Mouse (Mus musculus) spleen, adult 18-20 months (tissue): Measurements from ENCODE around the gene Usp21.
A peak's percentile ranks its signal among the peaks of the same experiment; 100 is the strongest.

Experiments used
- DNase-seq, 2 experiments: peaks; one replicate each; pipeline ENCODE4 v3.0.0; 2022; ENCODE audit warnings: mixed read lengths in 2 of 2

Usp21 gene

GRCm38 (mm10) chr1:171283188-171284160, 4.3 kb downstream of the Usp21 start:
- DNase-seq, result no peak

- DNase-seq, result no peak
These were observed 5.5 kb downstream of the Usp21 start for GRCm38 (mm10) chr1:171282086-171282805.

DNA sequence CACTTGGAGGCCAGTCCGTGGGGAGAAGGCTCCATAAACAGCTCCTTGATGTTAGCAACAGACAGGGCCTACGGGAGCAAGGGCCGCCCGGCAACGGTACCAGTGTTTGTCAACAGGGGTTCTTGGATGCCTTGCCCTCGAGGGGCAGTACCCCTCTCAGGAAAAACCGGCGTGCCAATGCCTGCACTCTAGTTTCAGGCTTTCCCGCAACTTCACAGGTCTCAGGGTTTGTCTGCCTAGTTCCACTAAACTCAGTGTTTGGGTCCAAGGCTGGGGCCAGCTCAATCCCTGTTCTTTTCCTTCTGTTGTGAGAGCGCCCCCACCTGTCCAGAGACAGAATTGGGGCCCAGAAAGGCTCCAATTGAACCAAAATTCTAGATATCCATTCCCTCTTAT, 6.3 kb downstream of the Usp21 start:
- peak; percentile 44 to 74 for DNase-seq

DNA sequence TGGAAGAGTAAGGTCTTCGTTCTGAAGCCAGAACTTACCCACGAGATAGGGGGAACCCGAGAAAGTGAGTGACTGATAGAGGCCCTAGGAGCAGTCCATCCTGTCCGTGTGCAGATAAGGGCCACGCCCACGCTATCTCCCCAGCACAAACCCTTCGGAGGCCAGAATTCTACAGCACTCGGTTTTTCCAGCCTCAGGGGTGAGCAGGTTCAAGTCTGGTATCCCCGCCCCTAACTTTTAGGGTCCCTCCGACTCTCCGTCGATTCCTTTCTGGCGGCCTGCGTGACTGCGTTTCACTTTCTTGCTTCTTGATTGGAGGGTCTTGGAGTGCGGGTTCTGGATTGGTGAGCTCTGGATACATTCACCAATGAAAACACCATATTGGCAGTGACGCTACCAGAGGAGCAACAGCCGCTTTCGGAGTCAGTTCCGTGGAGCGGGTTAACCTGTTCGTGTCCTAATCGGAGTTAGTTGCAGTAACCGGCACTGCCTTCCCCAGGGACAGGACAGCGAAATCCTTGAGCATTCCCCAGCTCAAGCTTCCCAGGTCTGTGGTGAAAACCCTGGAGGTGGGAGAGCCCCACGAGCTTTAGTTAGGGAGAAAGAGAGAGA, 6.8 kb downstream of the Usp21 start, which contains the start of gene Ppox:
Ppox (minus strand) TSS at position 271 of the 612 bp plus-strand sequence.
- DNase-seq, result peak; percentile 67 to 79

- no peak for DNase-seq
These were observed 7.4 kb downstream of the Usp21 start for GRCm38 (mm10) chr1:171280250-171280915.

DNA sequence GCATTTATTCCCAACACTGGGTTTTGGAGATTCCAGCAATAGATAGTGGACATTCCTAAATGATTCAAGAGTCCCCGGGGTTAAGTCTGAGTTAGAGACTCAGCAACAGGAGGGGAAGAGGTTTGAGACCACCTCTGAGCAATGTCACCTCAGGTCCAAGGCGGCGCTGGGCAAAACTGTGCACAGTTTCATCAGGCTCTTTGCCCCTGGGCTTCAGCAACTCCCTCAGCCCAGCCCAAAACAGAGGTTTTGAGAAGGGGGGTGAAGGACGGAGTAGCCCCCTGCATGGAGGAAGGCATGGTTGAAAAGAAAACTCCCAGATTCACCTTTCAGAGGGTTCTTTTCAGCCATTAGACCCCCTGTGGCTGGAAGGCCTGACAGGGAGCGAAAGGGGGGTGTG, 8.1 kb downstream of the Usp21 start:
- DNase-seq, result no peak

- no peak for DNase-seq
These were observed 8.6 kb downstream of the Usp21 start for GRCm38 (mm10) chr1:171279012-171279705.

- DNase-seq, result no peak
These were observed 9.4 kb downstream of the Usp21 start for GRCm38 (mm10) chr1:171278436-171278835.

DNA sequence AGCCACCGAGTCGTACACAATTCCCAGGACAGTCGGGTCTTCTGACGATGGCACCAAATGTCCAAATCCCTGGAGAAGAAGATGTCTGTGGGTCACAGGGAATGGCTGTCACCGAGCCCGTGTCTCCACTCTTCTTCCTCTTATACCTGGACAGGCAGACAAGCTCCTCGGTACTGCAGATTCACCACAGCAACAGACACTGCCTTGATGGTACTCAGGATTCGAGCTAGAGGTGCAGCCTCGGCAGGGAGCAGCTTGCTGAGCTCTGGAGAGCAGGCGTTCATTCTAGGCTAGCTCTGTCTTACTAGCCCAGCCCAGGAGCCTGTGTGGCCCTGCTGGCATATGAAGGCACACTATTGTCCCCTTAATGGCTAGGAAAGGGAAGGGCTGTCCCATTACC, 10.1 kb downstream of the Usp21 start:
- no peak for DNase-seq

- DNase-seq, result no peak
These were observed 11.6 kb downstream of the Usp21 start for GRCm38 (mm10) chr1:171276110-171276748.

DNA sequence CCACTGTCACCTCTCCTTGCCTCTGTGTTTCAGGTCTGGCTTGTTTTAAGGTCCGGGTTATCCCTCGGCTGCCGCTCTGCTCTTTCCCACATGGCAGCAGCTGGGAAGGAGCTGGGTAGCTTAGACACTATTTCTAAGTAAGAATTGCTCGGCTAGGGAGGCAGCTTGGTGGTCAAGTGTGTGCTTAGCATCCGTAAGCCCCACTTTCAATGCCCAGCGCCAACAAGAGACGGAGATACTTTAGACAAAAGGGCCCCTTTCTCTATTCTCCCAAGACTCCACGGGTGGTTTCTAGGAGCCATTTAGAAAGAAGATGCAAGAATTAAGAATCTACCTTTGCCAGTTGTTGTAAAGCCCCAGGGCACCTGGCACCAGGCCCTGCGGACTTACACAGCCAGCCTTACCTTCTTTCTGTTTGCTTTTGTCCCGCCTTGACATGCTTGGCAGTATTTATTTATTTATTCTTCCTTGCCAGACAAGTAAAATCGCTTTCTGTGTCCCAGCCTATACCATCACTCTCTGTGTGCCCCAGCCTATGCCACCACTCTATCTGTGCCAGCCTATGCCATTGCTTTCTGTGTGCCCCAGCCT, 12.6 kb downstream of the Usp21 start:
- DNase-seq, result no peak

- no peak for DNase-seq
These were observed 13.6 kb downstream of the Usp21 start for GRCm38 (mm10) chr1:171274171-171274570.

- no peak for DNase-seq
These were observed 15.7 kb downstream of the Usp21 start for GRCm38 (mm10) chr1:171272086-171272485.

DNA sequence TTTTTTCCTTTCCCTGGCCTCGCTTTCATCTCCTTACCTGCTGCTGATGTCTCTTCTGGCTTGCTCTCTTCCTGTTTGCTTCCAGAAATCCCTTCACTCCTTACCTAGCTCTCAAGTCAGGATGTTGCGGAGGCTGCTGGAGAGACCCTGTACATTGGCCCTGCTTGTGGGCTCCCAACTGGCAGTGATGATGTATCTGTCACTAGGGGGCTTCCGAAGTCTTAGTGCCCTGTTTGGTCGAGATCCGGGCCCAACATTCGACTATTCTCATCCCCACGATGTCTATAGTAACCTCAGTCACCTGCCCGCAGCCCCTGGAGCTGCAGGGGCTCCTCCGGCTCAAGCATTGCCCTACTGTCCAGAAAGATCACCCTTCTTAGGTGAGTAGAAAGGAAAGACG, 16.2 kb downstream of the Usp21 start:
- no peak for DNase-seq

- no peak for DNase-seq
These were observed 16.6 kb downstream of the Usp21 start for GRCm38 (mm10) chr1:171271196-171271595.

DNA sequence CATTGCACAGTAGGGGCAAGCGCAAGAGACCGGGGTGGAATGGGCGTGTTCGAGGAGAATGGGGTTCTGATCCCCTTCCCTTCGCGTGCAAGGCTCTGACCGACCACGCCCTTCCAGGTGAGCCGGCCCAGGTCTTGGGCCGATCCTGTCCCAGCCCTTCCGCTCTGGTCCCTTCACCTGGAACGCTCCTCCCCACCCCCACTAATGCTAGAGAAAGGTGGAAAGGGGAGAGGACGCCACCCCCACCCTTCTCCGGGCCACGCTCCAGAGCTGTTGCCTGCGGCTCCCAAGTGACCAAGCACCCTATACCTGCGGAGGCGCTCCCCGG, 17.3 kb downstream of the Usp21 start:
- DNase-seq, result no peak

DNA sequence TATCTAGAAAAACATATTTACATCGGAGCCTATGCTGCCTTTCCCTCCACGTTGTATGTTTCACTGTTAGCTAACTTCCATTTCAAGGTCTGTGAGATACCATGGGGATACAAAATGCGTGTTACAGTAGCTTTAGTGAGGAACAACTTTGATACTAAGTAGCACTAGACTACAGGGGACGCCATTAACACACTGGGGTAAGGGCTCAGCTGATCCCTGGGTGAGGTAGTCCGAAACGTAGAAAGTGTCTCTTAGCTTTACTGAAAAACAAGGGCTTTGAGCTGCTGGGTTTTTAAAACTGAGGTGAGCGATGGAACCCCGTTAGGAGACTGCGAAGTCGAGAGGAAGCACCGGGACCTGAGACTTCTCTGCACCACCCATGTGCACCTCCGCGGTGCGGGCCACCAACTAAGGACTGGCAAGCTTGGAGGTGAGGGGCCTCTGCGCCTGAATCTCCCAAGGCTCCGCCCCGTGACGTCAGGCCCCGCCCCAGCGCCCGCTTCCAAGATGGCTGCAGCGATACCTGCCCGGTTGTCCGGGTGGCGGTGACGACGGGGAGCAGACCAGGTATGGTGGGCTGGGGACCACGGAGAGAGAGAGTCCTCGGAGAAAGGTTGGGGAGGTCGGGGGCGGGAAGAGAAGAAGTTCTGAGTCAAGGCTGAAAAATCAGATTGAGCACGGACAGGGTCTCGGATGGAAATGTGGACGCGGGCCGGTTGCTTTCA, 17.8 kb downstream of the Usp21 start, which contains the start of gene B4galt3:
B4galt3 (plus strand) TSS at position 481 of the 725 bp plus-strand sequence.
- DNase-seq, result peak; percentile 94 to 99

DNA sequence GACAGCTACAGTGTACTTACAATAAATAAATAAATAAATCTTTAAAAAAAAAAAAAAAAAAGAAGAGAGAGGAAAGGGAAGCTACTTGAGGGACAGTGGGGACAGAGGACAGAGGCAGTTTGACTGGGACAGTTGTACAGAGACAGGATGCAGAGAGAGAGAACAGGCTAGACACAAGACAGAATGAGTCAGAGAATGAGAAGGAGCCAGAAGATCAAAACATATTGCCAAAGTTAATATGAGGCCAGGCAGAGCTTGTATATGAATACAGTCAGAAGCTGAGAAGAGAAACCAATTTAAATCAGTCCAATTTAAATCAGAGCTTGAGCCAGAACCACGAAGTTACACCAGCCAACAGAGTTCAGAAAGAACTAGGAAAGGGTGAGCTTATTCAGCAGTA, 19.4 kb downstream of the Usp21 start:
- no peak for DNase-seq

DNA sequence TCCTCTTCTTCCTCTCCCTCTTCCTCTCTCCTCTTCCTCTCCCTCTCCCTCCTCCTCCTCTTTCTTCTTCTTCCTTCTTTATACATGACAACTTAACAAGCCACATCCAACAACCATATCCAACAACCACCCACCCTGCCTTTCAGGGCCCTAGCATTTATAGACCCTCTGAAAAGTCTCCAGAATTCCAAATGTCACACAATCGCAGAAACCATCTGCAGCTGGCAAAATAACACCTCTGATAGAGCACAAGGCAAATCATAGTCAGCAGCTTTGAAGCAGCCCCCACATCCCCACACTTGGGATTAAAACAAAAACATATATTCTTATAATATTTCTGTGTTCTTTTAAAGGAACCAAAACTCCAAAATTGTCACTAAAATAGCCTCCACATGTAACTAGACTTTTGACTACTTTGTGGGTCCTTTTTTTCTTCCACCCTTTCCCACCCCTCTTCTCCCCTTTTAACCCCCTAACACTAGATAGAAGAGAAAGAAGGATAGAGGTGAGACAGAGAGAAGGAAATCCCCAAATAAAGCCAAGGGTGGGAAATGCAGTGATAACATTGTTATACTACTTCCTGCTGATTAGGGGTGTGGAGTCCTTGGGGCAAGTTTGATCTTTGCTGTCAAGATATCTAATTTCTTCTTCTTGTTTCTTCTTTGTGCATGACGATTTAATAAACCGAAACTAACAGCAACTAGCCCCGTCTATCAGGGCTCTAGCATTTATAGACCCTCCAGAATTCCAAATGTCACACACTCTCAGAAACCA, 21.6 kb downstream of the Usp21 start:
- DNase-seq, result no peak
